Mouse (Mus musculus) kidney, adult 2 months (tissue): ENCODE data around the gene Phex.

Source experiments
- CTCF ChIP-seq: fragments of 200-500 bp; conservative IDR thresholded peaks from 2 replicates; pipeline ENCODE4 v1.5.1; 2011; ENCODE audit warnings: low read depth, mild to moderate bottlenecking, control low read depth, low read length, moderate library complexity, mixed read lengths; ENCODE audit not compliant: insufficient read depth, insufficient read length
- POLR2A ChIP-seq: fragments of 200-500 bp; IDR thresholded peaks from one replicate; pipeline ENCODE4 v1.6.1; 2011; ENCODE audit warnings: low read depth, low read length, control low read depth

- TF ChIP-seq CTCF (0 out of 2 replicates have a peak, but pooled peaks have one; percentile 10), POLR2A (no peak)
Observed at GRCm38 (mm10) chrX:157307411-157307810, 107.7 kb downstream of the Phex start.
